16 mouse cellular contexts compared by ENCODE assay signal in genomic region chr10:9013549-9013925, GRCm38 (mm10).
"Had no signal": no experiment of that assay in that cellular context is flagged by ENCODE, and none has a peak within 500 bp of the region (broad histone marks: within the 10 kb centered on the region; RNA-seq: fewer than 3 reads in every experiment).

No protein-coding gene starts in this region.

- H3K9me3 ChIP-seq: heart, embryonic 13.5 days; hindbrain, embryonic 12.5 days; intestine, embryonic 15.5 days; limb, embryonic 10.5 days; limb, embryonic 12.5 days; liver, embryonic 13.5 days; liver, embryonic 15.5 days had no signal

- H3K4me3 ChIP-seq: gastrocnemius, adult 2 months; heart, adult 2 months; heart, embryonic 13.5 days; hindbrain, embryonic 12.5 days; intestine, embryonic 15.5 days; layer of hippocampus, adult 2 months; left cerebral cortex, adult 2 months; limb, embryonic 10.5 days; limb, embryonic 12.5 days; liver, embryonic 13.5 days; liver, embryonic 15.5 days had no signal

- H3K4me2 ChIP-seq: heart, embryonic 13.5 days; hindbrain, embryonic 12.5 days; intestine, embryonic 15.5 days; limb, embryonic 12.5 days; liver, embryonic 11.5 days; liver, embryonic 13.5 days; liver, embryonic 15.5 days had no signal

- H3K4me1 ChIP-seq: hindbrain, embryonic 12.5 days; limb, embryonic 10.5 days; limb, embryonic 12.5 days; liver, embryonic 13.5 days; liver, embryonic 15.5 days had no signal

- H3K27me3 ChIP-seq: heart, embryonic 13.5 days; hindbrain, embryonic 12.5 days; intestine, embryonic 15.5 days; limb, embryonic 12.5 days; liver, embryonic 13.5 days; liver, embryonic 15.5 days had no signal

- ATAC-seq: inflammation-experienced regulatory T-cells, adult 6 months; intestine, embryonic 15.5 days; intestine, postnatal 0 days; liver, postnatal 0 days had no signal

- H3K27ac ChIP-seq: gastrocnemius, adult 2 months; heart, adult 2 months; heart, embryonic 13.5 days; hindbrain, embryonic 12.5 days; layer of hippocampus, adult 2 months; left cerebral cortex, adult 2 months; limb, embryonic 10.5 days; limb, embryonic 12.5 days; liver, embryonic 13.5 days; liver, embryonic 15.5 days had no signal

- H3K36me3 ChIP-seq: heart, embryonic 13.5 days; hindbrain, embryonic 12.5 days; intestine, embryonic 15.5 days; limb, embryonic 10.5 days; limb, embryonic 12.5 days; liver, embryonic 13.5 days; liver, embryonic 15.5 days had no signal

- H3K9ac ChIP-seq: forebrain, postnatal 0 days; heart, embryonic 13.5 days; hindbrain, embryonic 12.5 days; intestine, embryonic 15.5 days; limb, embryonic 12.5 days; liver, embryonic 13.5 days; liver, embryonic 15.5 days; liver, postnatal 0 days had no signal
